Mouse (Mus musculus): Measurements from ENCODE around the gene Tmc2.

Gene Tmc2

GRCm38 (mm10) chr2:130194894-130195293 is at the start of gene Tmc2:
Gene Tmc2 (plus strand): TSS chr2:130195194.
- DNase-seq (ENCODE audit: low spot score in 2 of 2): no peak

GRCm38 (mm10) chr2:130146089-130146668 is 48.8 kb upstream of the Tmc2 start:
- no peak for DNase-seq (ENCODE audit: low spot score in 2 of 2)

- no peak for DNase-seq (ENCODE audit: low spot score in 2 of 2)
These were observed 39.8 kb upstream of the Tmc2 start for GRCm38 (mm10) chr2:130155171-130155570.

GRCm38 (mm10) chr2:130155851-130156250 is 39.1 kb upstream of the Tmc2 start:
- DNase-seq (ENCODE audit: low spot score in 2 of 2): no peak

GRCm38 (mm10) chr2:130157231-130158087 is 37.5 kb upstream of the Tmc2 start:
- DNase-seq (ENCODE audit: low spot score in 2 of 2): no peak

GRCm38 (mm10) chr2:130158088-130158437 is 36.9 kb upstream of the Tmc2 start:
- no peak for DNase-seq (ENCODE audit: low spot score in 2 of 2)

- DNase-seq (ENCODE audit: low spot score in 2 of 2): no peak
These were observed 32.3 kb upstream of the Tmc2 start for GRCm38 (mm10) chr2:130162701-130163100.

GRCm38 (mm10) chr2:130166311-130167214 is 28.4 kb upstream of the Tmc2 start:
- no peak for DNase-seq (ENCODE audit: low spot score in 2 of 2)

GRCm38 (mm10) chr2:130167861-130168260 is 27.1 kb upstream of the Tmc2 start:
- DNase-seq (ENCODE audit: low spot score in 2 of 2): no peak

- DNase-seq (ENCODE audit: low spot score in 2 of 2): no peak
These were observed 23.3 kb upstream of the Tmc2 start for GRCm38 (mm10) chr2:130171674-130172073.

- DNase-seq (ENCODE audit: low spot score in 2 of 2): no peak
These were observed 18.2 kb upstream of the Tmc2 start for GRCm38 (mm10) chr2:130176820-130177219.

- DNase-seq (ENCODE audit: low spot score in 2 of 2): no peak
These were observed 16.7 kb upstream of the Tmc2 start for GRCm38 (mm10) chr2:130178381-130178705.

GRCm38 (mm10) chr2:130178706-130179506 is 16.1 kb upstream of the Tmc2 start, which contains the start of gene Snrpb:
Gene Snrpb (minus strand): TSS chr2:130179403.
- peak; percentile 88 to 94 for DNase-seq (ENCODE audit: low spot score in 2 of 2)

GRCm38 (mm10) chr2:130179507-130180019 is 15.4 kb upstream of the Tmc2 start:
- DNase-seq (ENCODE audit: low spot score in 2 of 2): peak in 1 of 2 experiments; percentile 77

- DNase-seq (ENCODE audit: low spot score in 2 of 2): no peak
These were observed 6.6 kb upstream of the Tmc2 start for GRCm38 (mm10) chr2:130188391-130188790.

- DNase-seq (ENCODE audit: low spot score in 2 of 2): no peak
These were observed 6.0 kb downstream of the Tmc2 start for GRCm38 (mm10) chr2:130200961-130201360.

- DNase-seq (ENCODE audit: low spot score in 2 of 2): no peak
These were observed 12.4 kb downstream of the Tmc2 start for GRCm38 (mm10) chr2:130207376-130207775.

- no peak for DNase-seq (ENCODE audit: low spot score in 2 of 2)
These were observed 13.0 kb downstream of the Tmc2 start for GRCm38 (mm10) chr2:130207996-130208395.

GRCm38 (mm10) chr2:130209636-130210035 is 14.6 kb downstream of the Tmc2 start:
- no peak for DNase-seq (ENCODE audit: low spot score in 2 of 2)

GRCm38 (mm10) chr2:130211581-130211980 is 16.6 kb downstream of the Tmc2 start:
- DNase-seq (ENCODE audit: low spot score in 2 of 2): no peak

- DNase-seq (ENCODE audit: low spot score in 2 of 2): no peak
These were observed 51.9 kb downstream of the Tmc2 start for GRCm38 (mm10) chr2:130246912-130247311.
